Mouse (Mus musculus) spleen, adult 12 weeks (tissue): ENCODE data around the gene Plcb4.

ENCODE experiments used
- DNase-seq: peaks from one replicate; pipeline ENCODE4 v3.0.0; 2022; ENCODE audit warnings: low spot score

Gene Plcb4

DNA sequence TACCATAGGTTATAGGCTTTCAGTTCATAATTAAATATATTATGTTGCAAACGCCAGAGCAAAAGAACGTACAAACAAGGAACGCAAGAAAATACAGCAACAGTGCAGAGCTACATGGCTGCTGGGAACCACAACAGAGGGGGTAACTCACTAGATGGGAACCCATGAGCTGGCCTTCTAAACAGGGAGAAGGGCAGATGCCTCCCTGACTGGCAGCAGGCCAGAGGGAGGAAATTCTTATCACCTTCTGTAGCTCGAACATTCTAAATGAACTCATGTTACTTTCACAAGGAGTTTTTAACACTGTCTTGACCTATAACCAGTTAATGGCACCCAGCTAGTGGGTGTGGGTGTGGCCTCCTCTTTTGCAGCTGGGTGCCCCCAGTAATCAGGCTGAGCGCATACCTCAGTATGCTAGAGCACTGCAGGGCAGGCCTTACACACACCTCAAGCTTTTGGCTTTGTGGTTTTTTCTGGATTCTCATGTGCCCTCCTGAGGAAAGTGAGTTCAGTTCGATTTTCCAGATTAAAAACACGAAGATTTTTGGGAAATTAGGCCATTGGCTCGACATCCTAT, 102.5 kb downstream of the Plcb4 start:
- no peak for DNase-seq

DNA sequence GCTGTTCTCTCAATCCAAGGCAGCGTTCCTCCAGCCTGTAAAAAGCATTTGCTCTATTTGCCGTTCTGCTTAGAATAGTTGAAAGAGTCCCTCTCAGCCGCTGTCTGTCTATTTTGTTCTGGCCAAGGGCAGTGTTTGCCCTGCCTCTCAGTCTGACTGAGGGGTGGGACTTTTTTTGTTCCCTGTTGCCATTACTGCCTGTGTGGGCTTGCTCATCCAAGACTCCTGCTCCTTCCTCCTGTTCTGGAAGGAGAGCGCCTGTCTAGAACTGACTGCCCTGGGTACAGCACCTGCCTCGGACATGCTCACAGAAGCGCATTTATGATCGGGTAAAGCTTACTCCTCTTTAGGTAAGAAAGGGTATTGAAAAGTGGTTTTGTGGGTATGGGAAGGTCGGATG, 105.9 kb downstream of the Plcb4 start:
- no peak for DNase-seq

DNA sequence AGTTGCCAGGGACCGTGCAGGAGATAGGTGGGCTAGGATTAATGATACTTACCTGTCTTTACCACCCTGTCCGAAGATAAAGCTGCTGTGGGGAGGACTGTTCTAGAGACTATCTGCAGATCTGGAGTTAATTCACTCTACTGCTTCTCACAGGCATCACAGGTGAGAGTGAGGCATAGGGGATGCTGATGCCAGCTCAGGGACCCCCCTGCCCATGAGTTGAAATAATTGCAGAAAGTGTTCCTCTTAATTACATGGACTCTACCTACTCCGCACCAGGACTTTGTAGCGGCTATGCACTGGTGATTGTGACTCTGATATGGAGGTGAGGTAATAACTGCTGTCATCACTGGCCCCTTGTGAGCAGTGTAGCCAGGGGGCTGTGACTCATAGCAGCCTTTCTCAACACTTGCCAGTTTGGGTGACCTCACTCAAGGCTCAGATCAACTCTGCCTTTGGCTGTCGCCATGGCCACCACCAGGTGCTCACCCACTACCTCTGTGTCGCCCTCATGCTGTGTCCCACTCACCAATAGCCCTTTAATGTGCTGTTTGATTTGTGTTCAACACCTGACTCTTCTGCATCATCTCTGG, 107.8 kb downstream of the Plcb4 start:
- DNase-seq: no peak

DNA sequence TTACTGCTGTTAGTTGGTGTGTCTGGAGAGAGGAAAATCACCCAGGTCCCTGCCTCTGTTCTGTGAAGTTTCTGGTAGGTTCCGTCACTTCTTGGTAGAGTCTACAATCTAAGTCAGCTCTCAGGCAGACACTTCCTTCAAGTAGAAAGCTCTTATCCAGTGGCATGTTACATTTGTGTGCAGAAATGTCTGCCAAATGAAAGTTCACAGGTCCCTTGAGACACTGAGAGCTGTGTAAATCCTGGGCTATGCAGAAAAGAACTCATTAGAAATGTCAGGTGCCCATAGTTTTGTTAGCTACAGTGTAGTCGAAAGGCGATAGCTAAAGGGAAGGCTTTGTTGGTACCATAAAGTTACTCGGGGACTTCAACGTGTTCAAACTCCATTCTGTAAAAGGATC, 108.7 kb downstream of the Plcb4 start:
- no peak for DNase-seq

DNA sequence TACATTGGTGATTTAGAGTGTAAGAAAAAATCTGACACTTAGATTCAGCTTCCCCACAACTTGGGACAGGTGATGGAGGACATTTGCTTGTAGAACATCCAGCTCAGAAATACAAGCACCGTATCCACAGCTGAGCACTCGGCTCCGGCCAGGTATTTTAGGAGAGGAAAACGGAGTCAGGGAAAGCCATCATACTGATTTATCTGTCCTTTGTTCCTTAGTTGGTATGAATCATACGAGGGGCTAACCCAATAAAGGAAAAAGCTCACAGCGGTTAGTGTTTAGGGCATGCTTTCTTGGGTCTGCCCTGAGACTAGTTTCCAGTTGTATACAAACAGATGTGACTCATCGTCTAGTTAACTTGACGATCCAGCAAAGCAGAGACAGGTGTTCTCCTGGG, 110.9 kb downstream of the Plcb4 start:
- DNase-seq: no peak

DNA sequence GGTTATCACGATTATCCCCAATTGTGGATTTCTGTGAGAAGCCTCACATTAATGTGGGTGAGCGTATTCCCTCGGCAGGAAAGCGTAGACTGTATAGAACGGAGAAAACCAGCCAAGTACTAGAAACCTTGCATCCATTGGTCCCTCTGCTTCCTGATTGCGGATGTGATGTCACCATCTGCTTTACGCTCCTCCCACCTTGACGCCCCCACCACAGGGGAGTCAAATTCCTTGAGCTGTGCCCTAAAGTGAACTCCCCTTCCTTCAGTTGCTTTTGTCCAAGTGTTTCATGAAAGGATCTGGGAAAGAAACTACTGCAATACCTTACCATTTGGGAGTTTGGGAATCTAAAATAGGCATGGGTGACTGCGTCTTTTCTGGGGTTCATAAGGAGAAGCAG, 111.4 kb downstream of the Plcb4 start:
- no peak for DNase-seq

DNA sequence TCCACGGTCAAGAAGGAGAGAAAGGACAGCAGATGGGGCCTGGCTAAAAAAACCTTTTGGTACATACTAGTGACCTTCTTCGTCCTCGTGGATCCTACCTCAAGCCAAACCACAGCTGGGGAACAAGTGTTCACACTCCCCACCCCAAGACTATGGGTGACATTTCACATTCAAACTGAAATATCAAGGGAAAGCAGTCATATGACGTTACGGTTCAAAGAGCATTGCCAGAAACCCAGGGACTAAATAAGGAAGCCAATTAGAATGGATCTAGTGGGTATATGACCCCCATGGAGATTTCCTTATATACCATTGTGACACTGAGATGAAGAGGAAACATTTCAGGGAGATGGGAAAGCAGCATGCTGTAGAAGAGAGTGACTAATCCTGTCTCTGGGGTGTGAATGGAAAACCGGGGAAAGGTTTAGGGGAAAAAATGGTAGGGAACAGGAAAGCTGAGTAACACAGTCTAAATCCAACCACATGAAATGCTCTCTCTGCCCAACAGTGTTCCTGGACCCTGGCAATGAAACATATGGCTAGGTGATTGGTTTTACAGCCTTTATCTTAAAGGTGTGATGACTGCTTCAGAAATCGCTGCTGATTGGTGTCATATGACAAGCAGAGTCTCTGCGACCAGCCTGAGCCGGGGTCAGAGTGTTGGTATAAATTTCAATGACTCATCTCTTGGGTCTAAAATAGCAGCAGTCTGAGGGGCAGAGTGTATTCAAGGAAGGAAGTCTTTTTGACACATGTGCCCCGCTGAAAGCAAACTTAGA, 114.6 kb downstream of the Plcb4 start:
- DNase-seq: no peak

DNA sequence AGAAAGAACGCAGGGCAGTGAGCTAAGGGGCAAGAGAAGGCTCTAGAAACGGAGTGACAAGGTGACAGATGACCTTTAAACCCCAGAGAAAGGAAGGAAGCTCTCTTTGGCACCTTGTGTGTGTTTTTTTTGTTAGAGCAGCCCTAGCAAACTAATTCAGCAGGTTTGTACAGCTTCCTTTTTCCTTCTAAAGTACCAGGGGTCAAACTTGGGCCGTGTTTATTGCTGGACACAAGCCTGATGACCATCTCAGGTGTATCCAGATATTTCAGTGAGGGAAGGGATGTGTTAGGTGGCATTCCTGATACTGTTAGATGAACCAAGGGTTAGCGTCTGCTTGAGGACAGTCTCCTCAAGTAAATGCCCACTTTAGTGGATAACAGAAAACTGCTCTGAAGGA, 116.2 kb downstream of the Plcb4 start:
- no peak for DNase-seq

DNA sequence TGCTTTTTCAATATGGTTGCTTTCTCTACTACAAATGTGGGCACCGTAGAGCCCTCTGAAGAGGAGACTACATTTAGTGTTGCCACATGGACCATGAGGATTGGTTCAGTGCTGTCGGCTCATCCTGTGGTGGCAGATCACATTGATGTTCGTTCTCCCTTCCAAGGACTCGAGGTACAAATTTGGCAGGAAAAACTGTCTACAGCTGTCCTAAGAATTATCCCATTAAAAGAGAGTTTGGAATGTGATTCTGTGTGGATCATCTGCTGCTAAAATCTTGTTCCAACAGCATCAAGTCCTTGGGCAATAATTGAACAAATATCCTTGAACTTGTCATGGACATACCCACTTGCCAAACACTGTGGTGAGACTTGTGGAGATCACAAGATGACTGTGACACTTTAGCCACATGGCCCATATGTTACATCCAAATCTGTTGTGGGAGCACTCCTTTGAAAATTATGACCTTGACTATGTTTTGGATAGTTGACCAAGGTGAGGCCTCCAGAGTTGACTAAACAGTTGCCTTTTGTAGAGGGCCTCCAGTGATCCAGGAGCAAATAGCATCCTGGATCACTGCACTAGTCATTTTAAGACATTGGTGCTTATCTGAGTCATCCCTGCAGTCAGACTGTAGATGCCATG, 117.4 kb downstream of the Plcb4 start:
- no peak for DNase-seq

DNA sequence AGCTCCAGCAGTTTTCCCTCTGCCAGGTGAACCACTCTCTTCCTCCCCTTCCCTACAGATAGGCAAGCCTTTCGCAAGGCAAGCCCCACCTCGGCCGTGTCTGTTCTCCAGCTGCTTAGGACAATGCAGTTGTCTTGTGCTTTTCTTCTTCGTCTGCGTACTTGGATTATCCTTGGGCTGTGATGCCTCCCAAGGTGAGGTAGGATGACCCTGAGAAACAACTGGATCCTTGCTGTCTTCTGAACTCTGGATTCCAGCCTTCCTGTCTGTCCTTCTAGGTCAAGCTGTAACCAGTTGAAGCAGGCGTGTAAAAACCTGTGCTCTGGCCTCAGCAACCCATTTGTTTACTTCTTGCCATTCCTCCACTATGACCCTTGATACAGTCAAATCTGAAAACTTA, 122.6 kb downstream of the Plcb4 start:
- DNase-seq: no peak

DNA sequence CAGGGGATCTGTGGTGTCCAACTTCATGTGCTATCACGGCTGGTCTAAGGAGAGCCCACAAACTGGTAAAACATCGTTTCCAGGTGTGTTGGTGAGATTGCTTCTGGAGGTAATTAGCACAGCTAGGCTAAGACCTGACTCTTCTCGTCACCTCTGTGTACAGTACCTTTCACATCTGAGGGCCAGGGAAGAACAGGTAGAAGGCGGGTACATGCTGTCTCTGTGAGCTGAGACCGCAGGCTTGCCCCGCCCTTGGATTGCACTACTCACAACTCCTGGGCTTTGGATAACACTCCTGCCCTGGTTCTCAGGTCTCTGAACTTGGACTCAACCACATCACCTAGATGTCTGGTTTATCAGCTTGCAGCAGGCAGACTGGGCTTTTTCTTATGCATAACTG, 128.6 kb downstream of the Plcb4 start:
- DNase-seq: no peak

DNA sequence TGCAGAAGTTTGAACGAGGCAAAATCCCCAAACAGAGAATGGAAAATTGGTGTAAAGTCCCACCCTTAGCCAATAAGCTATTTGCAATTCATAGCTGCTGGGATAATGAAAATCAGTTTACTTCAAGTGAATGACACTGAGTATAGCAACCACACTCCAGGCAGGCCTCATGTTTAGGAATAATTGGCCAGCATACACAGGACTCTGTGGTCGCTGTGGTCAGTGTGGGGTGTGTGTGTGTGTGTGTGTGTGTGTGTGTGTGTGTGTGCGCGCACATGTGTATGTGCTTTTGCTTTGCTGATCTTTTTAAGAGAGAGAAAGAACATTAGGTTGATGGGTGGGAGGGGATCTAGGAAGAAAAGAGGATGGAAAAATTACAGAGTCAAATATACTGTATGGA, 134.1 kb downstream of the Plcb4 start:
- no peak for DNase-seq

DNA sequence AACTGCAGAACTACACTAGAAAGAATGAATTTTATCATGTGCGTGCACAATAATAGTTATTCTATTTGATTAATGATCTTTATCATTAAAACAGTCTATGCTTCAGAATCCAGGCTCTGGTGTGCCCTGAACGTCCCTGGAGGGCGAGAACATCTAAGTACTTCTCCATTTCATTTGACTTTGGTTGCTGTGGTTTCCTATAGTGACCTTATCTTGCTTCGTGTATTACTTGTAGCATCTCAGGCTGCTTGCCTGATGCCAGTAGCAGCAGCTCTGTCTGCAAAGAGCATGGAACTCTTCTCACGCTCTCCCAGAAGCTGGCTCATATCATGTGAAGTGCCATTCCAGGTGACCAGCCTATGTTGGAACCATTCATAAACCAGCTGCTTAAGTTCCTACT, 137.9 kb downstream of the Plcb4 start:
- no peak for DNase-seq

DNA sequence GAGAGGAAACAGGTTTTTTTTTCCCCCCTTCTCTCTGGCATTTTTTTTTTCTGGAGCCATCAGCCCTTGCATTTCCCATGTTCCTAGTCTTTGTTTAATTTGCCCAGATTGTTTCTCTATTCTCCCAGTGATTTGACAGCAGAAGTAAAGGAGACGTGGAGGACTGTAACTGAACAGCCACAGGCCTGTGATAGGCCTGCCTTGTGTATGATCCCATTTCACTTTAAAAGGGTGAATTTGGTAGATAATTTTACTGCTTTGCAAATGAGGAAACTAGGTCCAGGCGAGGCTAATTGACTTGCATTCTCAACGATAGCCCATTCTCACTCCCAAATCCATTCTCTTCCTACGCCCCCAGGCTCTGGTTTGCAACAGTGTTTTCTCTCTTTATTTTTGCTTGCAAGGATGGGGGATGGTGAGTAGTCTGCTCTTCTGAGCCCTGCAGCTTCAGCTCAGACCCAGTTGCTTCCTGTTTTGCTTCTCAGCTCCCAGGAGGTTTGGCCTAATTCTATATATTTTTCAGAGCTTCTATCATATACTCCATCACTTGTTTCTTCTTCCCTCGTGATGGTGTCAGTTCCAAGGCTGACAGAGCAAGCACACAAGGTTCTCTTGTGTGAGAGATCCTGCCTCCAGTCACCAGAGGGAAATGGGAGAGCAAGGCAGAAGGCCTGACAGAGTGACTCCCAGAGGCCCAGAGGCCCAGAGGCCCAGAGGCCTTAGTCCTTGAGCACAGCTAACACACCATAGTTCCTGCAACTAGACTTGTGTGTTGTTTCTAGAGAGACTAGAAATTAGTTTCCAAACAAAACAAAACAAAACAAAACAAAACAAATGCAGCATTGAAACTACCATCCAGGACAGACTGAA, 139.1 kb downstream of the Plcb4 start:
- DNase-seq: no peak

DNA sequence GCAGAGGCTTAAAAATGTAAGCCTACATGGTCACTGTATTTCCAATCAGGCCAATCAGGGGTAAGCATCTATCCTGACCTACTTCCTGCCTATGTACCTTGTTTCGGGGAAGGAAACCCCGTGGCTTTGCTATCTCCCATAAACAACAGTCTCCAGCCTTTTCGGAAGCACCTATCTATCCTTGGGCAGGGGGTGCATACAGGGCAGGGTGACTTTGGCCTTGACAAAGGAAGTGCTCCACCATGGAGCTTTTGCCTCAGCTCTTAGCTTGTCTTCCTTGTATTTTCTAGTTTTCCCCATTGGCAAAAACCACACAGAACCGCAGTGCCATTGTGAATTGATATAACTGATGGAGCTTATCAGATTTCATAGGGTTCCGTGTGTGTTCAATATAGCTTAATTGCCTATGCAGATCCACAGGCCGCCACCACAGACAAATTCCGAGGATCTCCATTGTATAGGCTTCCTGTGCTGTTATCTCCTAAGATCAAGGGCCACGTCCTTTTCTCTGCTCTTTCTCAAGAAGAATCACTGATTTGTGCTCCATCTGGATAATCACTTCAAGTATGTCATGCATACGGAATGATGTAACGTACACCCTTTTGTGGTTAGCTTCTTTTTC, 140.4 kb downstream of the Plcb4 start:
- no peak for DNase-seq

DNA sequence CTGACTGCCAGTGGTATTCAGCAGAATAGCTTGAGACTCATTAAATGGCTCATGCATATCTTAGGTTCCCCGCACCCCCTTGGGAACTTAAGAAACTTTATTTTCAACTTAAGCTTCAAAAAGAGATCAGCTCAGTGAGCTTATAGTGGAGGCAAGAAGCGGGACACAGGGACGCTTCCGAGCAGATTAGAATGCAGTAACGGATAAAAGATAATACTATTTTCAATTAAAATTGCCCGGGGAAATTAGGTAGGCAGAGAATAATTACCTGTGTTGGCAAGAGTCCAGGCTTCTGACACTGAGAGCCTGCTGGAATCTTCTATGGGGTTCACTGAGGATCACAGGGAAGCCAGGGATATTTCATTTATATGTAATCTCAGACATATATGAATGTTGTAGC, 141.6 kb downstream of the Plcb4 start:
- DNase-seq: no peak

DNA sequence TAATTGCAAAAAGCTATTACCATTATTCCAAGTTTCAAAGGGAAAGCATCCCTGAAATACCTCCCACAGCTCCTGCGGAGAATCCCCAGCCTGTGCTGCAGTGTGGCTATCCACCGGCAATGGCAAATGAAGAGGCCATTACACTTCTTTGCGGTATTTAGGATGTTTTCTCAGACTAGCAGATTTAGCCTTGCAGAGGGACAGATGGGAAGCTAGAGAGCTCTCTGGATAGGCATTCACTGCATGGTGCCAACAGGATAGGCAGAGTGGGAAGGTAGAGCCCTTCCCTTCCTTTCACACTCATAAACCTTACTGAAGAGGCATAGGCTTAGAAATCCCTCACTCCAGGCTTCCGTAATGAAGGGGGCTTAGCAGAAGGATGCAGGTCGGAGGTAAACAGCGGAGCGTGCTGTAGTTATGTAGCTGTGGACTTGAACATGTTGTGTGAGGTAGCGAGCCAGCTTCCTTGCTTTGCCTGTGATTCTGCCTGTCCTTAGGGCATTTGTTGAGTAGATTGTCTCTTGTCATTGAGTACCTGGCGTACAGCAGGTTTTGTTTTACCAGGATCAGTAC, 144.2 kb downstream of the Plcb4 start:
- DNase-seq: no peak

DNA sequence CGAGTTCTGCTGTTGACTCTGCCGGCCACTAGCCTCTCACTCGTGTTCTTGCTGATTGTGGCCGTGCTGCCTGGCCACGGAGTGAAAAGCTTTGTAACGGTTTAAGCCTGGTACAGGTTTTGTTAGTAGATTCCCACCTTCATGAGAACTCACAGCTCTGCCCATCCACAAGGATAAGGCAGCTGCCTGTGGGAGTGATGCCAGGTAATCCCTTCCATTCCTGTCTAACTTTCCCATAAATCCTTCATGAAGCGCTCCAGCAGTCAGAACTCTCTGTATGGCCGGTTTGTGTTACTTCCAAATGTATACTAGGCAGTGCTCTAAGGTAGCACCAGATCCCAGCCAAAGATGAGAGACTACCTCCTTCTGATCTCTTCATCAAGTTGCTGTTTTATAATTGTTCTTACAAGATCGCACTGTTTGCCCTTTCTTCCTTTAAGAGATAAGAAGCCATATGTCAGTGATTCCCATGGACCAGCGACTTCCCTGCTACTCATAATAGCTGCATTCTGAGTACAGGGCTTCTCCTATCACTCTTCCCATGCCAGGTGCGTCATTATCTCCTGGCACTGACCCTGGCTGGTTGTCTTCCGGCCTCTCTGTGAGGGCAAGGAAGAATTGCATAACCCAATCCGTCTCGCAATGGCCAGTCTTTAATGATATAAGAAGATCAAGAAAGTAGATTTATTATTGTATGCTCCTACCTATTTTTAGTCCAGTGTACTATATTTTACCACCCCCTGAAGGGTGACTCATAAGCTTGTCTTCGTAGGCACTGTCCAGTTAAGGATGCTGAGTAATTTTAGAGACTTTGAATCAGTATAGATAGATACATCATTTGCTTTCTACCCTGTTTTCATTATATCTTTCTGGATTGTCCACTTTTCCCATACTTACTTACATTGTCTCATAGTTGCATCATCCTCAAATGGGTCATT, 147.2 kb downstream of the Plcb4 start:
- no peak for DNase-seq

DNA sequence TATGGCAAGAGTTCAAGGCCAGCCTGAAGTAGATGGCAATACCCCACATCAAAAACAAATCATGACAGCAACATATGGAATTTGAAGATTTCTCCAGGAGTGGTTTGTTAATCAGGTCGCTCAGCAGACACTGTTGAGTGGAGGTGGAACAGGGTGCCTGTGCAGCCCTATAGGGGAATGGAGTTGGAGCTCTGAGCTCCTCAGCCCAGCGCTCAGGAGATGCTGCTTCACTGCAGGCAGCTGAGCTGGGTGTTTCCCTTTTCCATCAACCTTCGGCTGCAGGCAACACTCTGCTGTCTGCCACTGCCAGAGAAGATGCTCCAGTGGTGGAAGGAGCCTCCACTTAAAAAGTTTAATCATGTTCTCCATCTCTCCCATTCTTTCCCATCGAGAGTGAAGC, 149.5 kb downstream of the Plcb4 start:
- DNase-seq: no peak

DNA sequence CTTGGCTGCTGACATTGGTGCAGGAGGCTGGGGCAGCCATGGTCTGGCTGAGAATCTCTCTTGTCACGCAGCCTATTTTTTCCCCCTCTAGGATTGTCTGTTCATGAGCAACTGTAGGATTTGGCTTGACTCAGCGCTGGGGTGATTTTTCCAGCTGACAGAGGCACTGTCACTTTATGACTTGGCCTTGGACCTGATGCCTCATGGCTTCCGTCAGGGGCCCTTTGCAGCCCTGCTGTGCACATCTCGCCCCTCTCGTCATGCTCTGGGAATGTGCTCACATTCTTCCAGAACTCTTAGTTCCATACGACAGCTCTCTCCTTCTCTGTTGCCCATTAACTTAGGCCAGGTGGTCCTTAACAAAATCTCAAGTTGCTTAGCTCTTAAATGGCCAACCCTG, 152.0 kb downstream of the Plcb4 start:
- no peak for DNase-seq
